Mouse (Mus musculus) heart, embryonic 12.5 days (tissue): ENCODE measurements around the gene Glce. TPM values are rescaled to one million over a fixed set of nuclear protein-coding genes. Genes with fewer than 3 reads are reported as not detected.

Experiments
- ATAC-seq: fragments of 200-750 bp; cut with Nextera tagmentation; 2 replicates; pipeline ENCODE4 v1.8.0; 2017; ENCODE audit warnings: moderate TSS enrichment, moderate library complexity; ENCODE audit not compliant: insufficient number of reproducible peaks, low FRiP score
- H3K27ac ChIP-seq: fragments of 300-500 bp; sonication (generic); 2 replicates; pipeline ENCODE4 v1.5.1; 2016; ENCODE audit warnings: mild to moderate bottlenecking, moderate library complexity; ENCODE audit not compliant: poor library complexity, severe bottlenecking
- H3K27me3 ChIP-seq: fragments of 300-500 bp; sonication (generic); replicated peaks from 2 replicates; pipeline ENCODE4 v1.6.1; 2016; ENCODE audit warnings: mild to moderate bottlenecking, moderate library complexity
- H3K36me3 ChIP-seq: fragments of 300-500 bp; sonication (generic); 2 replicates; pipeline ENCODE4 v1.6.1; 2016; ENCODE audit warnings: mild to moderate bottlenecking, moderate library complexity
- H3K4me1 ChIP-seq: fragments of 300-500 bp; sonication (generic); replicated peaks from 2 replicates; pipeline ENCODE4 v1.6.1; 2016; ENCODE audit warnings: mild to moderate bottlenecking
- H3K4me2 ChIP-seq: fragments of 300-500 bp; sonication (generic); 2 replicates; pipeline ENCODE4 v1.6.1; 2016; ENCODE audit warnings: mild to moderate bottlenecking, moderate library complexity
- H3K4me3 ChIP-seq: fragments of 300-500 bp; sonication (generic); 2 replicates; pipeline ENCODE4 v1.5.1; 2016; ENCODE audit warnings: mild to moderate bottlenecking
- H3K9ac ChIP-seq: fragments of 300-500 bp; sonication (generic); 2 replicates; pipeline ENCODE4 v1.6.1; 2016; ENCODE audit warnings: mild to moderate bottlenecking, moderate library complexity
- H3K9me3 ChIP-seq: fragments of 300-500 bp; sonication (generic); replicated peaks from 2 replicates; pipeline ENCODE4 v1.6.1; 2016; ENCODE audit warnings: mild to moderate bottlenecking, moderate library complexity
- WGBS: fragments of 180-500 bp; shearing (Covaris S2); methylation state at CpG from one replicate; pipeline ENCODE4 v1.1.7; 2016; 5-methylcytosine and 5-hydroxymethylcytosine counted together
- polyA plus RNA-seq: library from polyadenylated mRNA; unstranded; fragments of >200 nt; fragmentation: Nextera tagmentation; extraction: Ambion mirVana; gene quantifications from 2 replicates; pipeline ENCODE4 v1.2.1, GENCODE M21; 2016

Glce gene
- polyA plus RNA-seq, 1 experiment from 2014 or later = 14.9 TPM

GRCm38 (mm10) chr9:62028072-62028471 is 94.4 kb downstream of the Glce start:
- no peak for ATAC-seq
- Histone ChIP-seq H3K36me3 (no peaks in the 10 kb centered on the region), H3K9me3 (no peaks in the 10 kb centered on the region), H3K4me2 (no peak overlapping the region), H3K4me1 (peaks cover 8% of the 10 kb centered on the region), H3K4me3 (no peak overlapping the region), H3K9ac (no peak overlapping the region), H3K27me3 (peaks cover 66% of the 10 kb centered on the region), H3K27ac (no peak overlapping the region)
- WGBS = 40% methylated on average over 3 of the region's 3 CpGs

- H3K4me2 ChIP-seq = peak within 1 kb of the TSS; percentile 91
- no peak for ATAC-seq
- no peaks in the 10 kb centered on the region for H3K9me3 ChIP-seq
- H3K4me3 ChIP-seq = peak within 1 kb of the TSS; percentile 55
- H3K27ac ChIP-seq = no peak within 1 kb of the TSS
- H3K36me3 ChIP-seq = no peaks in the 10 kb centered on the region
- peak within 1 kb of the TSS; percentile 41; the same call in 1 of the 2 replicates for H3K9ac ChIP-seq
- 0% methylated on average over 30 of the region's 32 CpGs for WGBS
- H3K27me3 ChIP-seq = peaks cover 66% of the 10 kb centered on the region
- H3K4me1 ChIP-seq = peaks cover 8% of the 10 kb centered on the region
These were observed 95.9 kb downstream of the Glce start, which contains the start of gene Paqr5 for GRCm38 (mm10) chr9:62026600-62026999. Gene Paqr5, minus strand, starts transcription at chr9:62026856.

- 42% methylated on average over 5 of the region's 5 CpGs for WGBS
- Histone ChIP-seq H3K27ac (no peak overlapping the region), H3K4me3 (no peak overlapping the region), H3K4me1 (peaks cover 8% of the 10 kb centered on the region), H3K36me3 (no peaks in the 10 kb centered on the region), H3K9ac (no peak overlapping the region), H3K27me3 (peaks cover 62% of the 10 kb centered on the region), H3K9me3 (no peaks in the 10 kb centered on the region), H3K4me2 (no peak overlapping the region)
- ATAC-seq = no peak
These were observed 97.4 kb downstream of the Glce start for GRCm38 (mm10) chr9:62025056-62025455.

GRCm38 (mm10) chr9:62023879-62024278 is 98.6 kb downstream of the Glce start:
- Histone ChIP-seq H3K4me2 (no peak overlapping the region), H3K36me3 (no peaks in the 10 kb centered on the region), H3K27ac (no peak overlapping the region), H3K9me3 (no peaks in the 10 kb centered on the region), H3K9ac (no peak overlapping the region), H3K27me3 (peaks cover 51% of the 10 kb centered on the region), H3K4me1 (peaks cover 8% of the 10 kb centered on the region), H3K4me3 (no peak overlapping the region)
- ATAC-seq = no peak; the same call in 1 of the 2 replicates
- WGBS = 41% methylated on average over 4 of the region's 4 CpGs

GRCm38 (mm10) chr9:62022961-62023680 is 99.3 kb downstream of the Glce start:
- Histone ChIP-seq H3K9me3 (no peaks in the 10 kb centered on the region), H3K27me3 (peaks cover 43% of the 10 kb centered on the region), H3K4me2 (no peak overlapping the region), H3K27ac (no peak overlapping the region), H3K4me3 (no peak overlapping the region), H3K9ac (no peak overlapping the region), H3K4me1 (peaks cover 8% of the 10 kb centered on the region), H3K36me3 (no peaks in the 10 kb centered on the region)
- 79% methylated on average over 6 of the region's 6 CpGs for WGBS
- no peak for ATAC-seq

GRCm38 (mm10) chr9:62021583-62022120 is 100.8 kb downstream of the Glce start:
- Histone ChIP-seq H3K27me3 (peaks cover 29% of the 10 kb centered on the region), H3K36me3 (no peaks in the 10 kb centered on the region), H3K9ac (no peak overlapping the region), H3K4me1 (peaks cover 4% of the 10 kb centered on the region), H3K9me3 (no peaks in the 10 kb centered on the region), H3K4me2 (no peak overlapping the region), H3K27ac (no peak overlapping the region), H3K4me3 (no peak overlapping the region)
- 66% methylated on average over 7 of the region's 7 CpGs for WGBS
- no peak for ATAC-seq

GRCm38 (mm10) chr9:62020259-62020658 is 102.2 kb downstream of the Glce start:
- no peak for ATAC-seq
- no peak overlapping the region for H3K9ac ChIP-seq
- no peak overlapping the region for H3K4me3 ChIP-seq
- peaks cover 15% of the 10 kb centered on the region for H3K27me3 ChIP-seq
- no peak overlapping the region for H3K4me2 ChIP-seq
- no peaks in the 10 kb centered on the region for H3K9me3 ChIP-seq
- H3K27ac ChIP-seq = no peak overlapping the region
- H3K36me3 ChIP-seq = no peaks in the 10 kb centered on the region
- no peaks in the 10 kb centered on the region; the same call in 1 of the 2 replicates for H3K4me1 ChIP-seq
- WGBS = 78% methylated on average over 7 of the region's 7 CpGs

- no peak overlapping the region for H3K27ac ChIP-seq
- 35% methylated on average over 14 of the region's 14 CpGs for WGBS
- H3K4me1 ChIP-seq = no peaks in the 10 kb centered on the region; the same call in 1 of the 2 replicates
- no peak for ATAC-seq
- H3K36me3 ChIP-seq = no peaks in the 10 kb centered on the region
- H3K27me3 ChIP-seq = no peaks in the 10 kb centered on the region; the same call in 1 of the 2 replicates
- H3K4me2 ChIP-seq = no peak overlapping the region
- H3K4me3 ChIP-seq = no peak overlapping the region
- H3K9me3 ChIP-seq = no peaks in the 10 kb centered on the region
- H3K9ac ChIP-seq = no peak overlapping the region
These were observed 104.0 kb downstream of the Glce start for GRCm38 (mm10) chr9:62018229-62019093.

GRCm38 (mm10) chr9:62017329-62017728 is 105.1 kb downstream of the Glce start:
- Histone ChIP-seq H3K9me3 (no peaks in the 10 kb centered on the region), H3K9ac (no peak overlapping the region), H3K4me2 (no peak overlapping the region), H3K27me3 (no peaks in the 10 kb centered on the region; the same call in 1 of the 2 replicates), H3K36me3 (no peaks in the 10 kb centered on the region), H3K4me1 (no peaks in the 10 kb centered on the region; the same call in 1 of the 2 replicates), H3K27ac (no peak overlapping the region), H3K4me3 (no peak overlapping the region)
- no peak for ATAC-seq
- 75% methylated on average over 6 of the region's 6 CpGs for WGBS

GRCm38 (mm10) chr9:62015504-62015903 is 107.0 kb downstream of the Glce start:
- H3K27ac ChIP-seq = no peak overlapping the region
- H3K27me3 ChIP-seq = no peaks in the 10 kb centered on the region; the same call in 1 of the 2 replicates
- no peak for ATAC-seq
- no peak overlapping the region for H3K4me2 ChIP-seq
- H3K9me3 ChIP-seq = no peaks in the 10 kb centered on the region
- no peak overlapping the region for H3K4me3 ChIP-seq
- H3K4me1 ChIP-seq = peaks cover 4% of the 10 kb centered on the region; the same call in 1 of the 2 replicates
- H3K9ac ChIP-seq = no peak overlapping the region
- 56% methylated on average over 3 of the region's 3 CpGs for WGBS
- no peaks in the 10 kb centered on the region for H3K36me3 ChIP-seq
